Mouse (Mus musculus) common myeloid progenitor, adult 5-6 weeks (primary cell): ENCODE results near the gene Saa1. TPM values are rescaled to one million over a fixed set of nuclear protein-coding genes. Genes with fewer than 3 reads are reported as not detected.
"Not testable (repeated sequence)": the region's sequence is repeated elsewhere in the genome, so short reads cannot be mapped to it uniquely, and the experiment has no call there.

Experiments
- ATAC-seq: replicated peaks from 2 replicates; pipeline ENCODE4 v1.8.0; 2016; ENCODE audit warnings: low read depth, mild to moderate bottlenecking, moderate TSS enrichment, inconsistent platforms; ENCODE audit not compliant: poor library complexity, severe bottlenecking
- total RNA-seq: library from RNA; stranded (forward); fragments of 200-1000, 187-1606 nt; gene quantifications from 2 replicates; pipeline ENCODE4 v1.2.3, GENCODE M21; 2017

The Saa1 gene
- total RNA-seq = not detected in 2 replicates

DNA sequence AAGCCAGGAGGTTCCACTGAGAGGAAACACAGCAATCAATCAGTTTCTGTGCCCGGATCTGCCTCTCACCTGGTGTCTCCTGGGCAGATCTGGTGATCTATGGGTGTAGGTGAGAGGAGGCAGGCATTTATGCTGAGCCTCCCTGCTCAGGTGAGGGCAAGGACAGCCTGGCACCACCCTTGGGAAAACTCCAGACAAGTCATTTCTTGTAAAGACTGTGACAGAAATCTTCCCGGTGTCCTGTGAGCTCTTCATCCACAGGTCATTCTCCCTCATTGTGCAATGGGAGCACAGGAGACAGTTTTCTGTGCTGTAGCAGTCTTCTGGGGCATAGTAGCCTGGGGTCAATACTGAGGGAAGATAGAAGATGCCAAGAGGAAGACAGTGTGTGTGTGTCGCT, at the start of gene Saa1:
Gene Saa1, minus strand, starts transcription at position 101 of the 400 bp plus-strand sequence.
- not testable (repeated sequence) for ATAC-seq

DNA sequence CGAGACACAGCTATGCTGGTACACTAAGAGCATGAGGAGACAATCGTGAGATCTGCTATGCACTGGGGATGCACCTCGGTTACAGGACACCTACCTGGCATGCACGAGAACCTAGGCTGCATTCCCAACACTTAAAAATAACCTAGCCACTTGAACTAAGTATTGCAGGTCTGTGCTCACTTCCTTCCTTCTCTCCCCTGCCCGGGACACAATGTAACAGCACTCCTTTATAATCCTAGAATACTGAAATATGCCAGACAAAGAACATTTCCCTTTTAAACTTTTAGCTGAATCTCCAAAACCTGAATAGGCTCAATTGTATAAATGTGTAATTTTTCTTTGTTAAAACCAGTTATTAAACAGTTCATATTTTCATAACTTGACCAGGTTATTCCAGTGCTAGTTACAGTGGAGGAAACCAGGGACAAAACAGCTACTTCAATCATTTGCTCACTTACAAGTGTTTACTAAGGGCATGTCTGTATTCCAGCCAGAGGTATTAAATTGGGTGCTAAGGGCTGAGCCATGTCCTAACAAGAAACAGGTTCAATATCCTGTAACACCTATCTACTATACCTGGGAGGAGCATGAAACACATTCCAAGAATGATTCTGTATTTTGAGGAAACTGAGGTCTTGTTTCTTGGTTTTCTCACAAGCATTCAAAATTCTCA, 46.5 kb upstream of the Saa1 start:
- ATAC-seq = no peak

DNA sequence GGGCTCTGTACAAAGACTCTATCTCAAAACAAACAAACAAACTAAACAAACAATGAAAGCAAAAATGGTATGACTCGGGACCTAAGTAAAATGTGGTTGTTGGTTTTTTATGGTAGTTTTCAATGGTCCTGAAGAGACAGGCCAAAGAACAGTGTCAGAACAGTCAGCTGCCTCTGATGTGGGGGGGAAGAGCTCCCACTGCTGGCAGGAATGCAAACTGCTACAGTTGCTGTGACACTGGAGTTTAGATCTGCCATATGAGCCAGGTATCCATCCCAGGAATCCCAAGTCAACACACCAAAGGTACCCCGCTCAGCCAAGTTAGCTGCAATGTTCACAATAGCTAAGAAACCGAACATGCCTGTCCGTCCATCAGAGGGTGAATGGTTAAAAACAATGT, 27.9 kb upstream of the Saa1 start:
- peak; percentile 92 for ATAC-seq

DNA sequence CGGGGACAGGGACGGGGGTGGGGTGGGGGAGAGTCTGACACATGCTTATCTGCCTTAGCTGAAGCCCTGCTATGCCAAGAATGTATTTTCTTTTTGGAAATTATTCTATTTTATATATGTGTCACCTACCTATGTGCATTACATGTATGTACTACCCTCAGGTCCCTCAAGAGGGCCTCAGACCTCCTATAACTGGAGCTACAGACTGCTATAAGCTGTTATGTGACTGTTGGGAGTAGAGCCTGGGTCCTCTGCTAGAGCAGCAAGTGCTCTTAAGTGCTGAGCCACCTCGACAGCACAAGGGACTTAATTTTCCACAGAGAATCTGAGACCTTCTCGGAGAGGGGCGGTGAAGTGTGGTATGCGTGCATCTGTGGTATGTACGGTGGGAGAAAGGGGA, 25.7 kb upstream of the Saa1 start:
- no peak for ATAC-seq

DNA sequence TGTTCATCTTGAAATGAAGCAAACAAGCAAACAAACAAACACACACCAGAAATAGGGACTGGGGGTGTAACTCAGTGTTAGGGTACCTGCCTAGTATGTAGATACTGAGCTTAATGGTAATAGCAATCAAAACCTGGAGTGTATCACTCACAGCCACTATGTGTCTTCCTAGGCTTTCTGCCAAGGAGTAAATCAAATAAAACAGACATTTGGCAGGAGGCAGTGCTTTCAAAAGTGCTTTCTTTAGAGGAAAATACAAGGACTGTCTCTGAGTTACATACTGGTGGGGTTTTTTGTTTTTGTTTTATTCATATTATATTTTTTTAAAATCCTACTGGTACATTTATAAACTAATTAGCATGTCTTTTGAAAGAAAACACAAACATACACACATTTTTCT, 24.6 kb upstream of the Saa1 start:
- ATAC-seq = no peak

DNA sequence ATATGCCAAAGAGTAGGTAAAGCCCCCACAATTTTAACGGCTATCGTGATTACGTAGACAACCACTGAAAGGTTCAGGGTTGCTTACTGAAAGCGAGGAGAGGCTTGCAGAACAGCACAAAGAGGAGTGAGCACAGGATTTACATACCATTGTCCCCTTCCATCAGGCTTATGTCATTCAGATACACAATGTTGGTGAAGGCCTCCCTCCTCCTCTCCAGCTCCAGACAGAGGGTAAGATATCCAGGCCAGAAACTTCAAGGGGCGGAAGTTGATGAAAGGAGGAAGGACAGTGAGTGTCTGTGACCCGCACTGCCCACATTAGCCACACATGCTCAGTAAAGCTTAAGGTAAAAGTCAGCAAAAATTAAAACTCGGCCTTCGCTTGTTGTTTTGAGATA, 21.9 kb upstream of the Saa1 start:
- no peak for ATAC-seq

DNA sequence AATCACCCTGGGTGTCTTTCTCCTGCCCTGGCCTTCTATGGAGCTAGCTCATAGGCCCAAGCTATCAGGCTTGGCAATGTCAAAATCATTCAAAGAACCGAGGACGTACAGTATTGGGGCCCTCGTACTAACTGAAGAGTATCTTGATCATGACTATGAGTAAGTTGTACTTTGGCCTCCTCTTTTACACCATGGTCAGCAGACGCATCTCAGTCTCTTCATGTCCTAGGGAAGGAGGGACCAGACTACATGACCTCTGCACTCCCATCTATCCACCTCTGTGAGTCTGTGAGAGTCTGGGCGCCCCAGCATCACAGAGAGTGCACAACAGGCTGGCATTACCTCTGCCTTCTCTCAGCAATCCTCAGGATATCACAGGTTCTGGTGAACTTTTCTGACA, 19.8 kb upstream of the Saa1 start:
- no peak for ATAC-seq

DNA sequence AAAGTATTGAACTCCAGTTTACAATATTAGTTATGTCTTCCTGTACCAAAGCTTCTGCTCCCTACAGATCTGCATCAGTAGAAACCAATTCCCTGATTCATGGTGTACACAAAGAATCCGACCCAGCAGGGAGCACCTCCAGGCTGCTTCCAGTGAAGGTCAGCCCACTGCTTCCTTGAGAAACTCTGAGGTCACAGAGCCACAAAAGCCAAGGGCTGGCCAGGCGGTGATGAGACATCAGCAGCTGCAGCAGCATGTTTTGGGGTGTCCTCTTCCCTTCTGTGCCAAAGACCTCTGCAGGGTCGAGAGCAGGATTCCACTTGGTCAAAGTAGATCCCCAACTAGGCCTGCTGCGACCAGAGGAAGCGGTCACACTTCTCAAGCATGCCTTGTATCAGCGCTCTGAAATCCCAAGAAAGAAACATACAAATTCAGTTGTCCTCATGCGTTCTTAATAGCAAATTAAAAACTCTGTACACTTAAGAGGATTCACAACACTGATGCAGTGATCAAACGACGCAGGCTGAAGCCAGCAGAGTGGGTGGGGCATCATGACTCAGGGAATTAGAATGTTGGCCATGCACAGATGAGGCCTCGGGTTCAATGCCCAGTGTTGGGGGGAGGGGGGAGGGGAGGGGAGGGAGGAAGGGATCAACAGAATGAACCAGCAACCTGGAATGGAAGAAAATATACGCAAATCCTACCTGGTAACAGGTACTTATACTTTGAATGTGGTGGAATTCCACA, 18.4 kb upstream of the Saa1 start:
- no peak for ATAC-seq

DNA sequence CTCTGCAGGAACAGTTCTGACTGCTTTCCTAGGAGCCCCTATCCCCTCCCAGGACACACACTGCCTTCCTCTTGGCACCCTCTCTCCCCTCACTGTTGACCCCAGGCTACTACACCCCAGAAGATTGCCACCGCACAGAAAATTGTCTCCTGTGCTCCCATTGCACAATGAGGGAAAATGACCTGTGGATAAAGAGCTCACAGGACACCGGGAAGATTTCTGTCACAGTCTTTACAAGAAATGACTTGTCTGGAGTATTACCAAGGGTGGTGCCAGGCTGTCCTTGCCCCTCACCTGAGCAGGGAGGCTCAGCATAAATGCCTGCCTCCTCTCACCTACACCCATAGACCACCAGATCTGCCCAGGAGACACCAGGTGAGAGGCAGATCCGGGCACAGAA, 8.7 kb upstream of the Saa1 start, which contains the start of gene Saa2:
Gene Saa2, plus strand, starts transcription at position 301 of the 400 bp plus-strand sequence.
- ATAC-seq = no peak

DNA sequence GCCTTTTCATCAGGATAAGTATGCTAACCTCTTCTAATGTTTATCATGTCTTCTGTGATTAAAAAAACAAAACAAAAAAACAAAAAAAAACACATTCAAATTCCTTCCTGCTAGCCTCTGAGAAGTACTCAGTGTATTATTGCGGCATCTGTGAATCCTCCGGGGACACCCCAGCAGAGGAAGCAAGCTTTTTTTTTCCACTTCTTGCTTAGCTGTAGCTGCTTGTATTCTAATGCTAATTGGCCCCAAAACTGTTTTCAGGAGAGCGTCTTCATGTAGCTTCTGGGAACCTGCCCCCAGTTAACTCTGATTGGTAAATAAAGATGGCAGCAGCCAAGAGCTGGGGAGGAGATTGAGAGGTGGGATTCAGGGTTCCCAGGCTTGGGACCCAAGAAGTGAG, 5.7 kb upstream of the Saa1 start:
- ATAC-seq = no peak

DNA sequence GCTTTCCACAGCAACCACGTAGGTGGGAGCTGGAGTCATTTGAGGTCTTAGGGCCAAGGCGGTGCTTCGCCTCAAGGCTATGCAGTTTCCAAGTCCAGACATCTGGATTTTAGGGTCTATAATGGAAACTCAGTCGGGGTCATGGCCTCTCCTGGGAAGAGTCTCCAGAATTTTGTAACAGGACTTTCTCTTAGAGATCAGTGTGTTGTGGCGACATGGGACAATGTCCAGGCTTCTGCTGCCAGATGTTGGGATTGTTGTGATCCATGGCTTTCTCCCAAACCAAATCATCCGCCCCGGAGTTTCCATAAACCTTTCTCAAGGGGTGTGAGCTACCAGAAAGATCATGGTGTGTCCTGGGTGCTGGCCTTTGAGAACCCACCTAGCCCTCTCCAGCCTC, 3.6 kb upstream of the Saa1 start:
- ATAC-seq = no peak

DNA sequence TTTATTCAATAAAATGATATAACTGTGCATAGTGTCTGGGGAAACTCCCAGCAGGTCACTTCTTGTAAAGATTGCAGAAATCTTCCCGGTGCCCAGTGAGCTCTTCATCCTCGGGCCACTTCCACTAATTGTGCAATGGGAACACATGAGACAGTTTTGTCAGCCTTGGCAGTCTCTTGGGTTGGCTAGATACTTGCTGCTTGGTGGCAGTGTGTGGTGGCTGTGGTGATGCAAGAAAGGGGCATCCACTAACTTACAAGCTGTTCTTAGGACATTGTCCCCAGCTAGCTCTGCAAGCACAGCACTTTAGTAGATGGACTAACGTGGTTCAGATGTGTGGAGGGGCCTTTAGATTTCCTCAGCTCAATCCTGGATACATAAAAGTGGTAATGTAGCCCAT, 3.0 kb upstream of the Saa1 start:
- ATAC-seq = no peak

DNA sequence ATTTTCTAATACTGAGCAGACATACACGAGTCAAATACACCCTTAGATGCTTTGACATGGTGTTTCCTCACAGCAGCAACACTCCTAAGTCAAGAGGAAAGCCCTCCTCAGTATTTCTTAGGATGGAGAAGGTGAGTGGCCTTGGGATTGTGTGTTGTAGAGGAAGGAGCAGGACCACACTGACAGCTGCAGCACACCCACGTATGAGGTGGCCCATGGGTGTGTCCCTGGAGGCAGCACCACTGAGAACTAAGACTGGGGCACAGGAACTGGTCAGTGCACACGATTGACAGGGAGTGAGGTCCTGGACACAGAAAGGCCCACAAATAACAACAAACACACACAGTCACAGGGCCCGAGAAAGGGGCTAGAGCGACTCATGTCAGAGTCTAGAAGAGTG, 2.7 kb downstream of the Saa1 start:
- ATAC-seq = not testable (repeated sequence)

DNA sequence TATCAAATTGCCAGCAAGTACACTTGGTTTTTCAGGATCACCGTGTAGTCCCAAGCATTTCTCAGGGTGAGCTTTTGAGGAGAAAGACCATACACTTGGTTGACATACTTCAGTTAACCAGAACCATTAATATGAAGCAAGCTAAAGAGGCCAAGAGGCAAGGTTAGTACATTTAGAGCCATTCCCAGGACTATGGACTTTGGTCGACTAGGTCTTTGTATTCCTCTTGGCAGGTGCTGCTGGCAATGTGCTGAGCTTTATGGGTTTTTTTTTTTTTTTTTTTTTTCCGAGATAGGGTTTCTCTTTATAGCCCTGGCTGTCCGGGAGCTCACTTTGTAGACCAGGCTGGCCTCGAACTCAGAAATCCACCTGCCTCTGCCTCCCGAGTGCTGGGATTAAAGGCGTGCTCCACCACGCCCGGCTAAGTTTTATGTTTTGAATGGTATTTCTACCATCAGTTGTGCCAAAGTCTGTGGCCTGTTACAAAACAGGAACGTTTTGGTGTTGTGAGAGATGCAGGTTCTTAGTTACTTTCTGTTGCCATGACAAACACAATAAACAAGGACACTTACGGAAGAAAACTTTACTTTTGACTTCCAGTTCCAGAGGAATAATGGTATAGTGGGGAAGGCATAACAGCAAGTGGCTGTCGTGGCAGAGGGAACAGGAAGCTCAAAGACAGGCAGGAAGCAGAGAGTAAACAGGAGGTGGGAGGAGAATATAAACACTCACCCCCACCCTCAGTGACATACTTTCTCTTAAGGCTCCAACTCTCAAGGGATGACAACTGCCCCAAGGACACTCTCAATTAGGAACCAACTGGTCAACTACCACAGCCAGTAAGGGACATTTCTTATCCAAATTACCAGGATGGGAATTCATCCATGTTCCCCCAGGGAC, 4.0 kb downstream of the Saa1 start:
- ATAC-seq = no peak

DNA sequence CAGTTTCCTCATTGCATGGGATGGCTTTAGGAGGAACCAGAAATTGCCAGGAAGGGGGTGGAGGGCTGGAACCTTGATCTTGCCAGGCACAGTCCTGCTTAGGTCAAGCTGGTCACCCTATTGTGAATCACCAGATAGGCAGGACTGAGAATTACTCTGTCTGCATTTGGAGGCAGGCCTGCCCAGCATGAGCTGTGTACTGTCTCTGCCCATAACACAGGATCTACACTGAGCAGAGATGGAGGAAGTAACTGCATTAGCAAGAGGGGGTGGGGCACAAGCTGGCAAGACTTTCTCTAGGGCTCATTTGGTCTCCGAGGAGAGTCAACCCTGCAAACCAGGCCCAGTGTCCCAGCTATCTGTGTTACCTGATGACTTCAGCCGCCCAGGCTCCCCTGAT, 7.8 kb downstream of the Saa1 start:
- ATAC-seq = no peak; the same call in 1 of the 2 replicates

DNA sequence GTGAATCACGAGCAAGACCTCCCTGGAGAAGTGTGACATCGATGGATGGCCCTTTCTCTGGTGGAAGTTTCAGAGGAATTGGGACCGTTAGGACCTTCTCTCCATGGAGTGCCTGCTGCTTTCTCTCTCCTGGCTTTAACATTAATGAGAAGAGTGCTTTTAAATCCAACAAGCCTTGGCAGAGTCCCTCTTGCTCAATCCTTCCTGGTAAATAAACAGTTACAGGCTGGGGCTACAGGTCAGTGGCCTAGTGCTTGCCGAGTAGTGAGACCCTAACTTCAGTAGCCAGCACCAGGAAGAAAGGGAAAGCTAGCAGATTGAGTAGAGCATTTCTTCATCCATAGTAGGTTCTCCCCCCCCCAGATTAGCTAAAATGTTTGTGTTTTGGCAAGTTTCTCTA, 10.3 kb downstream of the Saa1 start, which contains the start of gene Saa4:
Gene Saa4, minus strand, starts transcription at position 146 of the 400 bp plus-strand sequence.
- ATAC-seq = no peak

DNA sequence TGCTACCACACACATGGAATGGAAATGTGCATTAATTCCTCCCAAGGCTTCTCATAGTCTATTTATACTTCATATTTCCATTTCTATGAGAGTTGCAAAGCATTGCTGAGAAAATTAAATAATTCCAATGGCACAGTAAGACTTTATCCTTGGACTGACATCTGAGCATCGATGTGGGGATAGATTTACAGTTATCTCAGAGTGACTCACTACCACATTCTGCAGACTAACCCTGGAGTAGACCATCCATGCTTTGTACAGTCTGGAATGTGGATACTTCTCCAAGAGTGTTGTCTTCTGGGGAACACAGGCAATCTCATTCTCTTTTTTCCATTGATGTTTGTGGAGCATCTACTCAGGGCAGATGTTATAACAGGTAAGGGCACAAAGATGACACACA, 15.2 kb downstream of the Saa1 start:
- ATAC-seq = no peak

DNA sequence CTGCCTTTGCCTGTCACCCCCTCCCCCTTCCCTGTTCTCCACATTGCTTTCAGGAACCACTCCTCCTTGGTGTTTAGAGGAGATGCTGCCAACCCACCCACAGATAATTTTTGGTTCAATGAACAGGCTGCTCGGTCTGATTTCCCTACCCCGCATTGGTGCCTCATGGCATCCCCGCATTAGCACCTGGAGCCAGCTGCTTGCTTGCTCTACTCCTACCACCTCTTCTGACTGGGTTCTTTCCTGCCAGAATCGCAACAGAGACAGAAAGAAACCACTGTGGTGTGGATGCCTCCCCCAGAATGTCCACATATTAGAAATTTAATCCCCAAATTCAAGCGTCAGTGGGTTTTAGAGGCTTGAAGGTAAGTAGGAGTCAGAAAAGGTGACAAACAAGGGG, 18.4 kb downstream of the Saa1 start:
- ATAC-seq = no peak

DNA sequence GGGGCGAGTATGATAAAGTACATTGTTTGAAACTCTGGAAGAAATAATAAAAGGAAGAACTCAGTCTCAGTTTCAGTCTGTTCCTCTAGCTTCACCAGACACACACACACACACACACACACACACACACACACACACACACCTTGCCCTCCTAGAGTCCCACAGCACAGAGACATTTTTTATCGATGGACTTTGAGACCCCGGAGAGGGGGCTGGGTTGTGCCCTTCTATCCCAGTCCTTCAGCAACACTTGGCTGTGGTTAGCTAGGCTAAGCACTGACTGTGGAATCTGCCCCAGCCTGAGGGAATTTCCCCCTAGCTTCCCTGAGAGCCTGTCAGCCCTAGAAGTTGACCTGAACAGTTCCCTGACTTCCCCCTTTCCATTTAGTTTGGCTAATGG, 18.9 kb downstream of the Saa1 start:
- no peak for ATAC-seq

DNA sequence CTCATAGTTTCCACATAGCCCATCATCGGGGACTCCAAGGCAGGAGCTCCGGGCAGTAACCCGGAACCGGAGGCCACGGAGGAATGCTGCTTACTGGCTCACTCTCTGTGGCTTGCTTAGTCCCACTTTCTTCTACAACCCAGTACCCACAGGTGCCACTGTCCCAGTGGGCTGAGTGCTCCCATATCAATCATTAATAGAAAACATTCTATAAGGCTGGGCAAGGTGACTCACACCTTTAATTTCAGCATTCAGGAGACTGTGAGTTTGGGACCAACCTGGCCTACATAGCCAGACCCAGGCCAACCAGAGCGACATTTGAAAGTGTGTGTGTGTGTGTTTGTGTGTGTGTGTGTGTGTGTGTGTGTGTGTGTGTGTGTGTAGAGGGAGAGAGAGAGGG, 19.4 kb downstream of the Saa1 start:
- ATAC-seq = no peak

DNA sequence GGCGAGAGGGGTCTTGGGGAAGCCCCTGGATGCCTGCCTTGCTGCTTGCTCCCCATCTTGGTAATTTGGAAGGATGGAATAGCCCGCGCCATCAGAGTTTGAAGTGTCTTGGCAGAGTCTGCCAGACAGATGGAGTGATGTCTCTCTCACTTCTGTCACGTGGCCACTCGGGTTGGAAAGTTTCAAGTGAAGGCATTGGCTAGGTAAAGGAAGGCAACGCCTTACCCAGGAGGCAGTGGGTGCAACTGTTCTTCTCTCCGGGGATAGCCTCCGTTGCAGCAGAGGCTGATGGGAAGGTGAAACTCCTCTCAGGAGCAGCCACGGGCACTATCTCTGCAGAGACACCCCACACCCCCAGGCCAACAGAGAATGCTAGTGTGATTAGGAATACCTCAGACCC, 22.3 kb downstream of the Saa1 start:
- no peak for ATAC-seq
